Mouse (Mus musculus) embryonic fibroblast, embryonic 13.5 days (primary cell): ENCODE measurements around the gene Cacna1b.

Experiments used
- CTCF ChIP-seq: IDR thresholded peaks from 2 replicates; pipeline ENCODE4 v1.5.1; 2011; ENCODE audit warnings: mild to moderate bottlenecking, control low read depth, low read length, moderate library complexity, borderline replicate concordance; ENCODE audit not compliant: insufficient read depth
- POLR2A ChIP-seq: IDR thresholded peaks from 2 replicates; pipeline ENCODE4 v1.6.1; 2011; ENCODE audit warnings: low read depth, mild to moderate bottlenecking, control low read depth, low read length, moderate library complexity

DNA sequence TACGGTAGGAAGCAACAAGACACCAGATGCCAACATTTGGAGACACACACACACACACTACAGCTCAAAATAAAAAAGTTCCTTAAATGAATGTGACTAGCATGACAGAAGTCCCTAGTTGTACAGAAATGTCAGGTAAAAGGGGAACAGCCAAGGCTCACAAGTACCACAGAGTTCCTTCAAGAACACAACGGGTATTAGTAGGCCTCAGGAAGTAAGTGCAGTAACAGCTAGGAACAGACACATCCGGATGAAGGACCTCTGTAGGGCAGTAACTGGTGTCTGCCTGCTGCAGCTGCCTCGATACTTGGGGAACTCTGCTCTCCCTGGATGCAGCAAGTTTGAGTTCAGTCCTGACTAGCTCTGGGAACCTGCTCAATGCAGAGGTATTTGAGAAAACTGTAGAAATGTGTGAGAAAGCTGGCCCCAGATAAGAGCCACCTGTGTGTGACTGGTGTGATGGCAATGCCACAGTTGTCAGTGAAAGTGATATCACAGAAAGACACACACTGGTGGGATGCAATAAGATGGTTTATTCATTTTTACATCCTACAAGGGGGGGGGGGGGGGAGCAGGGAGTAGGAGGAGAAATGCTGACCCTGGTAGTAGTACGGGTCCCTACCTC lies 34.0 kb upstream of the Cacna1b start:
- no peak for TF ChIP-seq CTCF
- TF ChIP-seq POLR2A, result no peak
